Mouse (Mus musculus) adrenal gland, postnatal 4 days (tissue): ENCODE data around the gene Ceacam12. TPM values are rescaled to one million over a fixed set of nuclear protein-coding genes. Genes with fewer than 3 reads are reported as not detected.
"Not testable (repeated sequence)": the region's sequence is repeated elsewhere in the genome, so short reads cannot be mapped to it uniquely, and the experiment has no call there.

Experiments
- DNase-seq, 2 experiments: peaks; one replicate each; pipeline ENCODE4 v3.0.0; 2021 to 2022; ENCODE audit warnings: low spot score in 2 of 2, mixed read lengths in 2 of 2
- long read RNA-seq, 2 experiments: library from polyadenylated mRNA; stranded (forward); transcript quantifications; one replicate each; pipeline ENCODE4 v2.0.0; 2021
- microRNA-seq: library from miRNA; unstranded; fragments of <30 nt; microRNA quantifications from one replicate; pipeline ENCODE4 v1.2.0, GENCODE M21; 2021
- total RNA-seq, 2 experiments: library from RNA; stranded (reverse); gene quantifications; 2 replicates each; pipeline ENCODE4 v1.2.3; 2021

The Ceacam12 gene
- not detected for total RNA-seq
- long read RNA-seq, experiment 1: 0 reads
- long read RNA-seq, experiment 2: 0 reads

DNA sequence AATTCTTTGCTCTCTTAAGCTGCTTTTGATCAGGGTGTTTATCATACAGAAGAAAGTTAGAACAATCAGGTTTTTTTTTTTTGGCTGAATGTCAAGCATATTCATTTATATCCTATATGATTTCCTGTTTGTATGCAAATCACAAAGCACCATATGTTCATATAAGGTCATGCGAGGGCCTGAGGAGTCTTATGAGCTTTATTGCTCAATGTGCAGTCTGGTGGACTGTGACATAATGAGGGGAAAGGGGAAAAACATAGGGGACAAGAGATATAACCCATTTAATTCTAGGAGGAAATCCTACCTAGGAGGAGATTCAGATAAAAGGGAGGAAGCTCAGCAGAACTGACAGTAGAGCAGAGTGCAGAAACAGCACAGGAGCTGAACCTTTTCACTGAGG lies at the start of gene Ceacam12:
Gene Ceacam12, plus strand, starts transcription at position 301 of the 400 bp plus-strand sequence.
- DNase-seq: no peak

DNA sequence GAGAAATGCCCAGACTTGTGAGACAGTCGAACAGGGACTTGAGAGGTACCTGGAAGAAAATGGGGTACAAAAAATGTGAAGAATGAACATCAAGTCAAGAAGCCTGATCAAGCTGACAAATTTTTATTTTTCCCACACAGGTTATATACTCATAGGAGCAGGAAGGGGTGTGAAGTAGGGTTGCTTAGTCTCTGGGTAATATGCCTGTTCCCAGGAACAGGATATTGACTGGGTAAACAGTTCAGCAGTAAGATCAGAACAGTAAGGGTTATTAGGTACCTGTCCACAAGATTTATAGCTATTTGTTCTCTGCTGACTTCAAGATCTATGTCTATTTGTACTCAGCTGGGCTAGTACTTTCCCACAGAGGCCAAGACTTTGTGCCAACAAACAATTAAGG lies 8.1 kb downstream of the Ceacam12 start:
- not testable (repeated sequence) for DNase-seq

DNA sequence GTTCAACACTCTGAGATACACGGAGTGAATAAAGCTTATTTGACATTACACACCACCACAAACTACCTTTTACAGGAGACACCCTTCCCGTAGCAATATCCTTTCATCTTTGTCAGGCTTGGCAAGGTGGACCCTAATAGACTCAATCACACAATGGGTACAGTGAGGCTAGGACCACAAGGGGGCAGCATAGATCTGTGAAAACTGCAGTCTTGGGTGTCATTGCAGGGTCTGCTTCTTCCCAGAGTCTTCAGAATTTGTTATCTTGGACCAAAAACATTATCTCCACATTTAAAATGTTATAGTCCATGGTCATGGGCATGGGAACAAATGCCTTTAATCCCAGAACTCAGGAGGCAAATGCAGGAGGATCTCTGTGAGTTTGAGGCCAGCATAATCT lies 35.1 kb downstream of the Ceacam12 start:
- DNase-seq: no peak

Small RNA genes within 50 kb of the gene (microRNA-seq; reads per million reads assigned to microRNA genes)
- not detected for gene Gm22414

Other genes with a start within 250 kb of the Ceacam12 start
- not detected for gene Gm5155, start 194.2 kb upstream of the Ceacam12 start, total RNA-seq
- gene Ceacam11, start 93.8 kb upstream of the Ceacam12 start, total RNA-seq: not detected
- gene Ceacam13, start 56.0 kb upstream of the Ceacam12 start, total RNA-seq: not detected
- gene Igfl3, start 110.6 kb downstream of the Ceacam12 start, total RNA-seq: not detected
- gene Mill1, start 179.4 kb downstream of the Ceacam12 start, total RNA-seq: not detected